Mouse (Mus musculus) megakaryocyte-erythroid progenitor cell, adult 5-6 weeks (primary cell): ENCODE results near the gene Wdr78. TPM values are rescaled to one million over a fixed set of nuclear protein-coding genes. Genes with fewer than 3 reads are reported as not detected.

Experiments
- ATAC-seq: replicated peaks from 2 replicates; pipeline ENCODE4 v1.8.0; 2016; ENCODE audit warnings: mild to moderate bottlenecking, inconsistent platforms; ENCODE audit not compliant: severe bottlenecking, poor library complexity, low FRiP score, low TSS enrichment
- total RNA-seq, 2 experiments: library from RNA; stranded (forward) in 1 of 2; stranded (reverse) in 1 of 2; fragments of 200-1000, 215-1000 nt in 1 of 2; fragments of >200 nt in 1 of 2; fragmentation: Nextera tagmentation in 1 of 2; gene quantifications; 2 replicates each; pipeline ENCODE4 v1.2.3; 2014 to 2017

Wdr78 gene
- total RNA-seq, 2 experiments from 2014 or later = 1.6 to 5.0 TPM

- no peak for ATAC-seq
Observed at GRCm38 (mm10) chr4:102990595-102991340, 123.6 kb downstream of the Wdr78 start.

- ATAC-seq = no peak
Observed at GRCm38 (mm10) chr4:102990016-102990415, 124.3 kb downstream of the Wdr78 start.

GRCm38 (mm10) chr4:102989391-102989790, 125.0 kb downstream of the Wdr78 start:
- no peak for ATAC-seq

- ATAC-seq = no peak
Observed at GRCm38 (mm10) chr4:102988526-102988925, 125.8 kb downstream of the Wdr78 start.

Other genes starting within 250 kb of the Wdr78 start
- not detected in 2 replicates for gene Tctex1d1, start 135.9 kb downstream of the Wdr78 start, total RNA-seq (2014; fragmentation: Nextera tagmentation)
- gene Tctex1d1, start 135.9 kb downstream of the Wdr78 start, total RNA-seq (2017) = not detected in 2 replicates
- gene Insl5, start 87.7 kb downstream of the Wdr78 start, total RNA-seq (2014; fragmentation: Nextera tagmentation) = not detected in 2 replicates
- not detected in 2 replicates for gene Insl5, start 87.7 kb downstream of the Wdr78 start, total RNA-seq (2017)
- gene Mier1, start 165 bp downstream of the Wdr78 start, total RNA-seq (2014; fragmentation: Nextera tagmentation) = 82.0 and 90.2 TPM in 2 replicates
- 95.3 and 101 TPM in 2 replicates for gene Mier1, start 165 bp downstream of the Wdr78 start, total RNA-seq (2017)
- 18.5 and 21.5 TPM in 2 replicates for gene Slc35d1, start 100.6 kb upstream of the Wdr78 start, total RNA-seq (2014; fragmentation: Nextera tagmentation)
- gene Slc35d1, start 100.6 kb upstream of the Wdr78 start, total RNA-seq (2017) = 6.6 and 10.6 TPM in 2 replicates
- not detected in 2 replicates for gene 4921539E11Rik, start 176.3 kb upstream of the Wdr78 start, total RNA-seq (2014; fragmentation: Nextera tagmentation)
- not detected in 2 replicates for gene 4921539E11Rik, start 176.3 kb upstream of the Wdr78 start, total RNA-seq (2017)
- 12.2 and 35.3 TPM in 2 replicates for gene Oma1, start 199.3 kb upstream of the Wdr78 start, total RNA-seq (2014; fragmentation: Nextera tagmentation)
- 68.2 and 89.2 TPM in 2 replicates for gene Oma1, start 199.3 kb upstream of the Wdr78 start, total RNA-seq (2017)